Mouse (Mus musculus): ENCODE measurements at regions not wholly inside any gene's neighbourhood (a gene's known extent, or its start where the extent isn't known, plus 50 kb on each side); places are given as distances from the start of the nearest gene placed in this dataset.
"Not testable (repeated sequence)": the region's sequence is repeated elsewhere in the genome, so short reads cannot be mapped to it uniquely, and the experiment has no call there.

- WGBS, result 84% methylated on average over 1 of the region's 1 CpGs
- Histone ChIP-seq H3K4me1 (ENCODE audit: control insufficient read depth, insufficient read depth, low read length) (no peaks in the 10 kb centered on the region), H3K4me3 (replicated peaks; ENCODE audit: extremely low read depth, low read depth, low read length) (no peak overlapping the region)
- no peak for TF ChIP-seq CTCF (IDR thresholded peaks at IDR 0.05; ENCODE audit: insufficient read depth, low read length)
- no peak for TF ChIP-seq POLR2A (IDR thresholded peaks at IDR 0.05; ENCODE audit: borderline replicate concordance, extremely low read depth, low read depth, low read length)
- no peak for DNase-seq
Observed at GRCm38 (mm10) chr16:12638971-12639640, 470.4 kb upstream of the Ercc4 start.

- Histone ChIP-seq H3K4me3 (replicated peaks; ENCODE audit: extremely low read depth, low read depth, low read length) (no peak overlapping the region), H3K4me1 (ENCODE audit: control insufficient read depth, insufficient read depth, low read length) (no peaks in the 10 kb centered on the region)
- no peak for TF ChIP-seq POLR2A (IDR thresholded peaks at IDR 0.05; ENCODE audit: borderline replicate concordance, extremely low read depth, low read depth, low read length)
- TF ChIP-seq CTCF (IDR thresholded peaks at IDR 0.05; ENCODE audit: insufficient read depth, low read length), result no peak
- no peak for DNase-seq
Observed at GRCm38 (mm10) chr16:12643053-12643452, 466.4 kb upstream of the Ercc4 start.

- H3K4me3 ChIP-seq (replicated peaks; ENCODE audit: extremely low read depth, low read depth, low read length), result no peak overlapping the region
- no peak for TF ChIP-seq CTCF (IDR thresholded peaks at IDR 0.05; ENCODE audit: insufficient read depth, low read length)
- no peak for TF ChIP-seq POLR2A (IDR thresholded peaks at IDR 0.05; ENCODE audit: borderline replicate concordance, extremely low read depth, low read depth, low read length)
- 55% methylated on average over 2 of the region's 2 CpGs for WGBS
- no peaks in the 10 kb centered on the region for H3K4me1 ChIP-seq (ENCODE audit: control insufficient read depth, insufficient read depth, low read length)
- DNase-seq, result no peak
Observed at GRCm38 (mm10) chr16:12644621-12645020, 464.9 kb upstream of the Ercc4 start.

GRCm38 (mm10) chr16:12652180-12652579 is 457.3 kb upstream of the Ercc4 start:
- no peak for TF ChIP-seq POLR2A (IDR thresholded peaks at IDR 0.05; ENCODE audit: borderline replicate concordance, extremely low read depth, low read depth, low read length)
- TF ChIP-seq CTCF (IDR thresholded peaks at IDR 0.05; ENCODE audit: insufficient read depth, low read length), result no peak
- no peaks in the 10 kb centered on the region for H3K4me1 ChIP-seq (ENCODE audit: control insufficient read depth, insufficient read depth, low read length)
- no peak for DNase-seq
- H3K4me3 ChIP-seq (replicated peaks; ENCODE audit: extremely low read depth, low read depth, low read length), result no peak overlapping the region
- 75% methylated on average over 3 of the region's 3 CpGs for WGBS

- H3K4me1 ChIP-seq (ENCODE audit: control insufficient read depth, insufficient read depth, low read length); H3K4me3 ChIP-seq (replicated peaks; ENCODE audit: extremely low read depth, low read depth, low read length); DNase-seq: not testable (repeated sequence)
- 75% methylated on average over 1 of the region's 1 CpGs for WGBS
Observed at GRCm38 (mm10) chr16:12673656-12674055, 435.8 kb upstream of the Ercc4 start.

GRCm38 (mm10) chr16:12681474-12681873 is 428.0 kb upstream of the Ercc4 start:
- TF ChIP-seq POLR2A (IDR thresholded peaks at IDR 0.05; ENCODE audit: borderline replicate concordance, extremely low read depth, low read depth, low read length) (no peak), CTCF (IDR thresholded peaks at IDR 0.05; ENCODE audit: insufficient read depth, low read length) (no peak)
- 69% methylated on average over 2 of the region's 2 CpGs for WGBS
- DNase-seq, result no peak
- Histone ChIP-seq H3K4me1 (ENCODE audit: control insufficient read depth, insufficient read depth, low read length) (no peaks in the 10 kb centered on the region), H3K4me3 (replicated peaks; ENCODE audit: extremely low read depth, low read depth, low read length) (no peak overlapping the region)

- TF ChIP-seq POLR2A (IDR thresholded peaks at IDR 0.05; ENCODE audit: borderline replicate concordance, extremely low read depth, low read depth, low read length) (no peak), CTCF (IDR thresholded peaks at IDR 0.05; ENCODE audit: insufficient read depth, low read length) (no peak)
- DNase-seq, result no peak
- no peaks in the 10 kb centered on the region for H3K4me1 ChIP-seq (ENCODE audit: control insufficient read depth, insufficient read depth, low read length)
- H3K4me3 ChIP-seq (replicated peaks; ENCODE audit: extremely low read depth, low read depth, low read length), result no peak overlapping the region
- 49% methylated on average over 3 of the region's 3 CpGs for WGBS
Observed at GRCm38 (mm10) chr16:12685816-12686215, 423.7 kb upstream of the Ercc4 start.

GRCm38 (mm10) chr16:12691776-12692175 is 417.7 kb upstream of the Ercc4 start:
- WGBS, result 44% methylated on average over 3 of the region's 3 CpGs
- no peak for DNase-seq
- Histone ChIP-seq H3K4me1 (ENCODE audit: control insufficient read depth, insufficient read depth, low read length) (no peaks in the 10 kb centered on the region), H3K4me3 (replicated peaks; ENCODE audit: extremely low read depth, low read depth, low read length) (no peak overlapping the region)
- no peak for TF ChIP-seq POLR2A (IDR thresholded peaks at IDR 0.05; ENCODE audit: borderline replicate concordance, extremely low read depth, low read depth, low read length)
- no peak for TF ChIP-seq CTCF (IDR thresholded peaks at IDR 0.05; ENCODE audit: insufficient read depth, low read length)

GRCm38 (mm10) chr16:12692739-12693292 is 416.7 kb upstream of the Ercc4 start:
- H3K4me1 ChIP-seq (ENCODE audit: control insufficient read depth, insufficient read depth, low read length), result no peaks in the 10 kb centered on the region
- no peak for DNase-seq
- TF ChIP-seq CTCF (IDR thresholded peaks at IDR 0.05; ENCODE audit: insufficient read depth, low read length), result no peak
- TF ChIP-seq POLR2A (IDR thresholded peaks at IDR 0.05; ENCODE audit: borderline replicate concordance, extremely low read depth, low read depth, low read length), result no peak
- WGBS, result 44% methylated on average over 5 of the region's 5 CpGs
- H3K4me3 ChIP-seq (replicated peaks; ENCODE audit: extremely low read depth, low read depth, low read length), result no peak overlapping the region

GRCm38 (mm10) chr16:12693346-12693745 is 416.1 kb upstream of the Ercc4 start:
- 56% methylated on average over 7 of the region's 7 CpGs for WGBS
- no peak for TF ChIP-seq POLR2A (IDR thresholded peaks at IDR 0.05; ENCODE audit: borderline replicate concordance, extremely low read depth, low read depth, low read length)
- no peak for TF ChIP-seq CTCF (IDR thresholded peaks at IDR 0.05; ENCODE audit: insufficient read depth, low read length)

More at GRCm38 (mm10) chr16:12693346-12693745, 416.1 kb upstream of the Ercc4 start:
- Histone ChIP-seq H3K4me1 (ENCODE audit: control insufficient read depth, insufficient read depth, low read length) (no peaks in the 10 kb centered on the region), H3K4me3 (replicated peaks; ENCODE audit: extremely low read depth, low read depth, low read length) (no peak overlapping the region)
- DNase-seq, result no peak

All from lung, adult 2 months (tissue).